Mouse (Mus musculus): ENCODE results near the gene Pjvk.
A peak's percentile ranks its signal among the peaks of the same experiment; 100 is the strongest.
"Not testable (repeated sequence)": the region's sequence is repeated elsewhere in the genome, so short reads cannot be mapped to it uniquely, and the experiment has no call there.

Pjvk gene

GRCm38 (mm10) chr2:76647883-76648570 is at the start of gene Pjvk, which contains the start of gene Prkra:
Pjvk (plus strand) TSS chr2:76648476.
Prkra (minus strand) TSS chr2:76648015.
- DNase-seq (ENCODE audit: low read depth in 2 of 2, low spot score in 2 of 2) = peak; percentile 57 to 73

- DNase-seq (ENCODE audit: low read depth in 2 of 2, low spot score in 2 of 2) = no peak
Measured at GRCm38 (mm10) chr2:76599214-76599613, 49.1 kb upstream of the Pjvk start.

GRCm38 (mm10) chr2:76602256-76602655 is 46.0 kb upstream of the Pjvk start:
- no peak for DNase-seq (ENCODE audit: low read depth in 2 of 2, low spot score in 2 of 2)

- DNase-seq (ENCODE audit: low read depth in 2 of 2, low spot score in 2 of 2) = no peak
Measured at GRCm38 (mm10) chr2:76606704-76607103, 41.6 kb upstream of the Pjvk start.

GRCm38 (mm10) chr2:76610326-76611104 is 37.8 kb upstream of the Pjvk start:
- no peak for DNase-seq (ENCODE audit: low read depth in 2 of 2, low spot score in 2 of 2)

- DNase-seq (ENCODE audit: low read depth in 2 of 2, low spot score in 2 of 2) = no peak
Measured at GRCm38 (mm10) chr2:76611996-76612395, 36.3 kb upstream of the Pjvk start.

GRCm38 (mm10) chr2:76618078-76618477 is 30.2 kb upstream of the Pjvk start:
- DNase-seq (ENCODE audit: low read depth in 2 of 2, low spot score in 2 of 2) = peak in 1 of 2 experiments; percentile 14

GRCm38 (mm10) chr2:76620188-76620587 is 28.1 kb upstream of the Pjvk start:
- DNase-seq (ENCODE audit: low read depth in 2 of 2, low spot score in 2 of 2) = no peak

- no peak for DNase-seq (ENCODE audit: low read depth in 2 of 2, low spot score in 2 of 2)
Measured at GRCm38 (mm10) chr2:76621724-76622123, 26.6 kb upstream of the Pjvk start.

- DNase-seq (ENCODE audit: low read depth in 2 of 2, low spot score in 2 of 2) = not testable (repeated sequence)
Measured at GRCm38 (mm10) chr2:76622316-76622715, 26.0 kb upstream of the Pjvk start.

- DNase-seq (ENCODE audit: low read depth in 2 of 2, low spot score in 2 of 2) = no peak
Measured at GRCm38 (mm10) chr2:76630293-76630692, 18.0 kb upstream of the Pjvk start.

GRCm38 (mm10) chr2:76631600-76631999 is 16.7 kb upstream of the Pjvk start:
- DNase-seq (ENCODE audit: low read depth in 2 of 2, low spot score in 2 of 2) = no peak

GRCm38 (mm10) chr2:76639637-76640036 is 8.6 kb upstream of the Pjvk start:
- DNase-seq (ENCODE audit: low read depth in 2 of 2, low spot score in 2 of 2) = no peak

- no peak for DNase-seq (ENCODE audit: low read depth in 2 of 2, low spot score in 2 of 2)
Measured at GRCm38 (mm10) chr2:76643801-76644200, 4.5 kb upstream of the Pjvk start.

GRCm38 (mm10) chr2:76647441-76647869 is 821 bp upstream of the Pjvk start:
- no peak for DNase-seq (ENCODE audit: low read depth in 2 of 2, low spot score in 2 of 2)

GRCm38 (mm10) chr2:76648666-76649141 is 428 bp downstream of the Pjvk start:
- no peak for DNase-seq (ENCODE audit: low read depth in 2 of 2, low spot score in 2 of 2)

- DNase-seq (ENCODE audit: low read depth in 2 of 2, low spot score in 2 of 2) = no peak
Measured at GRCm38 (mm10) chr2:76653070-76653469, 4.8 kb downstream of the Pjvk start.

GRCm38 (mm10) chr2:76654646-76655045 is 6.4 kb downstream of the Pjvk start:
- no peak for DNase-seq (ENCODE audit: low read depth in 2 of 2, low spot score in 2 of 2)

- DNase-seq (ENCODE audit: low read depth in 2 of 2, low spot score in 2 of 2) = no peak
Measured at GRCm38 (mm10) chr2:76655444-76655843, 7.2 kb downstream of the Pjvk start.

- no peak for DNase-seq (ENCODE audit: low read depth in 2 of 2, low spot score in 2 of 2)
Measured at GRCm38 (mm10) chr2:76655982-76656381, 7.7 kb downstream of the Pjvk start.

GRCm38 (mm10) chr2:76658551-76658950 is 10.3 kb downstream of the Pjvk start:
- DNase-seq (ENCODE audit: low read depth in 2 of 2, low spot score in 2 of 2) = no peak

- DNase-seq (ENCODE audit: low read depth in 2 of 2, low spot score in 2 of 2) = no peak
Measured at GRCm38 (mm10) chr2:76659419-76659818, 11.1 kb downstream of the Pjvk start.

Data from CD8-positive naive resting alpha-beta T cell, adult 2 months (primary cell).